ENCODE assay signal across 8 mouse cellular contexts in the genomic region with DNA sequence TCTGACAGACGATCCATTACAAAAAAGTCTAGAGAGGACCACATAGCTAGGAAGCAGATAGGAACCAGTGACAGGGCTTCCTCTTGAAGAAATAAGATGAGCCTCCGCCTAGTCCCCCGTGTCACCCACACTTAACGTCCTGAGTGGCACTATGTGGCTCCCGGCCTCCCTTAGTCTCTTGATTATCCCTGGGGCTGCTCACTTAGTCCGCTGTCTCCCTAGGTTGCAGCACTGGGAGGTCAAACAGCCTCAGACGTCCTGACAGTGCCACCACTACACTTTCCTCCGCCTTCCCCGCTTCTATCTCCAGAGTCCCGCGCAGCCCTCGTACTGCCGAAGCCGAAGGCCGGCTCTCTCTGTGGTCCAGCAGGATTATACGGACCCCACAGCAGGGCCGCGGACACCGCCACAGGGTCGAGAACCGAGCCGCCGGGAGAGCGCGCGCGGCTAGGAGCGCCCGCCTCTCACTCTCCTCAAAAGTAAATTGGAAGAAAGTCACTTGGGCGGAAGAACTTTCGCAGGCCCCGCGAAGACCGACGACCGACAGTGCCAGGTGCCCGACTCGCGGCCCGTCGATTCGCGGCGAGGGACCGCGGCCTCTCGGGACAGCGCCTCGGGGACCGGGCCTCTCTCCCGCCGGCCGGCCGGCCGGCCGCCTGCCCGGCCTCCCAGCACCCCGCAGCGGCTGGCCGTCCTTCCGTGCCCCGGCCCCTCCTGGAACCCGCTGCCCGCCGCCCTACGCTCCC. TPM values are rescaled to one million over a fixed set of nuclear protein-coding genes. Genes with fewer than 3 reads are reported as not detected.
DNase-seq lines count a peak whose midpoint lies in the region; ATAC-seq and TF ChIP-seq lines count a peak whose summit lies in the region.

No protein-coding gene starts in this region.

- no peak for TF ChIP-seq EP300 in ES-Bruce4 (IDR thresholded peaks at IDR 0.05; ENCODE audit: insufficient read depth, low read depth, low read length)

- peak overlapping the region; percentile 86 for H3K4me3 ChIP-seq in kidney, adult 2 months (ENCODE audit: insufficient read depth, low read depth, low read length)
- peak overlapping the region; percentile 61 for H3K4me3 ChIP-seq in ES-Bruce4 (ENCODE audit: low read depth, low read length)
- peak overlapping the region; percentile 99 for H3K4me3 ChIP-seq in embryonic facial prominence, embryonic 14.5 days (ENCODE audit: low read depth, low read length)
- H3K4me3 ChIP-seq in intestine, embryonic 16.5 days (ENCODE audit: low read length), result peak overlapping the region; percentile 92
- peak overlapping the region; percentile 99 for H3K4me3 ChIP-seq in midbrain, embryonic 15.5 days

- H3K4me1 ChIP-seq in kidney, adult 2 months (ENCODE audit: control insufficient read depth, insufficient read depth, low read length), result peaks cover 23% of the 10 kb centered on the region; the same call in 1 of the 2 replicates
- no peaks in the 10 kb centered on the region for H3K4me1 ChIP-seq in ES-Bruce4 (ENCODE audit: control insufficient read depth, insufficient read depth, low read length)
- H3K4me1 ChIP-seq in embryonic facial prominence, embryonic 14.5 days (ENCODE audit: control insufficient read depth, insufficient read depth, low read length), result peaks cover 13% of the 10 kb centered on the region
- H3K4me1 ChIP-seq in intestine, embryonic 16.5 days (ENCODE audit: control insufficient read depth, insufficient read depth, low read length), result peaks cover 28% of the 10 kb centered on the region
- H3K4me1 ChIP-seq in midbrain, embryonic 15.5 days, result peaks cover 21% of the 10 kb centered on the region

- H3K27me3 ChIP-seq in kidney, adult 2 months (replicated peaks; ENCODE audit: control insufficient read depth, insufficient read depth, low read length), result no peaks in the 10 kb centered on the region
- H3K27me3 ChIP-seq in ES-Bruce4 (ENCODE audit: control insufficient read depth, insufficient read depth, low read length, poor library complexity, severe bottlenecking), result no peaks in the 10 kb centered on the region
- H3K27me3 ChIP-seq in embryonic facial prominence, embryonic 14.5 days (replicated peaks; ENCODE audit: control insufficient read depth, insufficient read depth, low read length), result no peaks in the 10 kb centered on the region
- no peaks in the 10 kb centered on the region for H3K27me3 ChIP-seq in intestine, embryonic 16.5 days (replicated peaks; ENCODE audit: control insufficient read depth, insufficient read depth, low read length)
- H3K27me3 ChIP-seq in midbrain, embryonic 15.5 days (replicated peaks), result no peaks in the 10 kb centered on the region

- H3K9me3 ChIP-seq in ES-Bruce4 (replicated peaks; ENCODE audit: control insufficient read depth, insufficient read depth, low read length, poor library complexity, severe bottlenecking), result no peaks in the 10 kb centered on the region
- H3K9me3 ChIP-seq in embryonic facial prominence, embryonic 14.5 days (ENCODE audit: control insufficient read depth, low read length), result no peaks in the 10 kb centered on the region
- H3K9me3 ChIP-seq in intestine, embryonic 16.5 days (ENCODE audit: control insufficient read depth, low read length), result no peaks in the 10 kb centered on the region
- H3K9me3 ChIP-seq in midbrain, embryonic 15.5 days, result no peaks in the 10 kb centered on the region

- H3K27ac ChIP-seq in kidney, adult 2 months (ENCODE audit: insufficient read depth, low read depth, low read length), result peak overlapping the region; percentile 40; the same call in 1 of the 2 replicates
- no peak overlapping the region for H3K27ac ChIP-seq in ES-Bruce4 (ENCODE audit: insufficient read depth, low read length)
- H3K27ac ChIP-seq in embryonic facial prominence, embryonic 14.5 days (replicated peaks; ENCODE audit: low read depth, low read length), result peak overlapping the region; percentile 81
- H3K27ac ChIP-seq in intestine, embryonic 16.5 days (ENCODE audit: low read length), result peak overlapping the region; percentile 77
- H3K27ac ChIP-seq in midbrain, embryonic 15.5 days, result peak overlapping the region; percentile 81

- intact Hi-C loops in left cerebral cortex, postnatal 4 days (cut with DNase I), result no loop called here

- ATAC-seq in embryonic facial prominence, embryonic 14.5 days (ENCODE audit: low read depth), result peak; percentile 48
- ATAC-seq in intestine, embryonic 16.5 days, result peak; percentile 49
- peak; percentile 37 for ATAC-seq in midbrain, embryonic 15.5 days (replicated peaks)

- peak overlapping the region; percentile 94 for H3K9ac ChIP-seq in ES-Bruce4 (ENCODE audit: low read depth, poor library complexity, severe bottlenecking)
- H3K9ac ChIP-seq in embryonic facial prominence, embryonic 14.5 days (ENCODE audit: low read depth, low read length), result peak overlapping the region; percentile 92
- peak overlapping the region; percentile 94 for H3K9ac ChIP-seq in intestine, embryonic 16.5 days (ENCODE audit: low read depth, low read length)
- peak overlapping the region; percentile 89 for H3K9ac ChIP-seq in midbrain, embryonic 15.5 days

- H3K36me3 ChIP-seq in kidney, adult 2 months (ENCODE audit: control insufficient read depth, insufficient read depth, low read length), result no peaks in the 10 kb centered on the region
- H3K36me3 ChIP-seq in ES-Bruce4 (ENCODE audit: control insufficient read depth, insufficient read depth, low read length, poor library complexity, severe bottlenecking), result no peaks in the 10 kb centered on the region
- H3K36me3 ChIP-seq in embryonic facial prominence, embryonic 14.5 days (ENCODE audit: control insufficient read depth, insufficient read depth, low read length), result 0 out of 2 replicates have a peak, but pooled peaks cover 6% of the 10 kb centered on the region
- H3K36me3 ChIP-seq in intestine, embryonic 16.5 days (ENCODE audit: control insufficient read depth, insufficient read depth, low read length), result no peaks in the 10 kb centered on the region; the same call in 1 of the 2 replicates
- H3K36me3 ChIP-seq in midbrain, embryonic 15.5 days (replicated peaks), result no peaks in the 10 kb centered on the region

- no peak for TF ChIP-seq CTCF in kidney, adult 2 months (conservative IDR thresholded peaks at IDR 0.05; ENCODE audit: insufficient read depth, insufficient read length, low read depth, low read length)
- no peak for TF ChIP-seq CTCF in ES-Bruce4 (IDR thresholded peaks at IDR 0.05; ENCODE audit: low read depth, low read length)

- H3K4me2 ChIP-seq in embryonic facial prominence, embryonic 14.5 days (ENCODE audit: low read depth, low read length), result peak overlapping the region; percentile 97
- peak overlapping the region; percentile 91 for H3K4me2 ChIP-seq in intestine, embryonic 16.5 days (ENCODE audit: low read depth, low read length)
- H3K4me2 ChIP-seq in midbrain, embryonic 15.5 days, result peak overlapping the region; percentile 96

- TF ChIP-seq POLR2A in kidney, adult 2 months (IDR thresholded peaks at IDR 0.05; ENCODE audit: low read depth, low read length), result no peak
- no peak for TF ChIP-seq POLR2A in ES-Bruce4 (IDR thresholded peaks at IDR 0.05; ENCODE audit: insufficient read depth, low read length)

- peak; percentile 18 for DNase-seq in kidney, adult 2 months
- DNase-seq in kidney, adult 18-20 months, result no peak
- no peak for DNase-seq in embryonic facial prominence, embryonic 14.5 days (ENCODE audit: low spot score)
- no peak for DNase-seq in left cerebral cortex, postnatal 4 days
- DNase-seq in layer of hippocampus, postnatal 10 days (ENCODE audit: low spot score in 2 of 2), result no peak

- WGBS in kidney, adult 2 months, result under 1% methylated on average over 56 of the region's 66 CpGs
- under 1% methylated on average over 55 of the region's 66 CpGs for WGBS in embryonic facial prominence, embryonic 14.5 days
- 1% methylated on average over 63 of the region's 66 CpGs for WGBS in intestine, embryonic 16.5 days
- 2% methylated on average over 65 of the region's 66 CpGs for WGBS in midbrain, embryonic 15.5 days

RNA-seq across cellular contexts. Expression of gene Mob2, which starts 0.5 kb away (rescaled TPM):
- 44.0 and 45.3 TPM in 2 replicates for polyA plus RNA-seq in kidney, adult 2 months (2012; rRNA removed)
- polyA plus RNA-seq in ES-Bruce4 (2011; ENCODE audit: insufficient read depth, insufficient read length, low read depth, missing spikeins), result 19.0 and 20.7 TPM in 2 replicates
- polyA plus RNA-seq in embryonic facial prominence, embryonic 14.5 days (2014; fragmentation: Nextera tagmentation; extraction: Ambion mirVana), result 65.8 and 68.4 TPM in 2 replicates
- 57.8 and 64.4 TPM in 2 replicates for polyA plus RNA-seq in intestine, embryonic 16.5 days (2015; fragmentation: Nextera tagmentation; extraction: Ambion mirVana)
- polyA plus RNA-seq in midbrain, embryonic 15.5 days (2015; fragmentation: Nextera tagmentation; extraction: Ambion mirVana), result 53.9 and 57.8 TPM in 2 replicates
- 10 to 100 TPM; 21.1 to 21.2 TPM for total RNA-seq in left cerebral cortex, postnatal 4 days (2021)
- 10 to 100 TPM; 20.5 to 20.9 TPM for total RNA-seq in layer of hippocampus, postnatal 10 days (2021)

RNA-seq across cellular contexts. Expression of gene Dusp8, which starts 35.3 kb away (rescaled TPM):
- 3.6 and 3.7 TPM in 2 replicates for polyA plus RNA-seq in kidney, adult 2 months (2012; rRNA removed)
- 2.0 and 2.3 TPM in 2 replicates for polyA plus RNA-seq in ES-Bruce4 (2011; ENCODE audit: insufficient read depth, insufficient read length, low read depth, missing spikeins)
- polyA plus RNA-seq in embryonic facial prominence, embryonic 14.5 days (2014; fragmentation: Nextera tagmentation; extraction: Ambion mirVana), result 7.1 and 11.1 TPM in 2 replicates
- polyA plus RNA-seq in intestine, embryonic 16.5 days (2015; fragmentation: Nextera tagmentation; extraction: Ambion mirVana), result 4.8 and 5.6 TPM in 2 replicates
- polyA plus RNA-seq in midbrain, embryonic 15.5 days (2015; fragmentation: Nextera tagmentation; extraction: Ambion mirVana), result 134 and 135 TPM in 2 replicates
- total RNA-seq in left cerebral cortex, postnatal 4 days (2021), result 100 to 1,000 TPM; 142 to 154 TPM
- total RNA-seq in layer of hippocampus, postnatal 10 days (2021), result 100 to 1,000 TPM; 139 to 150 TPM

Comparison
In these comparisons a context has a peak if more than half of its experiments do, and no peak if none do; other contexts are left out.
1. RNA of gene Dusp8, which starts 35.3 kb away (polyA plus RNA-seq): 134 to 135 TPM in midbrain, embryonic 15.5 days; 7.1 to 11.1 TPM in embryonic facial prominence, embryonic 14.5 days, 4.8 to 5.6 TPM in intestine, embryonic 16.5 days, 3.6 to 3.7 TPM in kidney, adult 2 months and 2.0 to 2.3 TPM in ES-Bruce4; every median in the first group is over 10 times any median in the second.
2. Peak in every context shown above with its lines, with median percentiles within 50 percentile points of each other: H3K4me3 ChIP-seq, H3K9ac ChIP-seq, ATAC-seq and H3K4me2 ChIP-seq.